Mouse (Mus musculus): ENCODE measurements around the gene Tfdp2.

The Tfdp2 gene

GRCm38 (mm10) chr9:96230271-96230670, 34.2 kb downstream of the Tfdp2 start:
- DNase-seq = no peak

- no peak for DNase-seq
Observed at GRCm38 (mm10) chr9:96235477-96235876, 39.4 kb downstream of the Tfdp2 start.

GRCm38 (mm10) chr9:96237391-96237790, 41.3 kb downstream of the Tfdp2 start:
- no peak for DNase-seq

GRCm38 (mm10) chr9:96238286-96238685, 42.2 kb downstream of the Tfdp2 start:
- no peak for DNase-seq

- DNase-seq = no peak
Observed at GRCm38 (mm10) chr9:96241134-96242097, 45.3 kb downstream of the Tfdp2 start.

- peak; percentile 33 to 57 for DNase-seq
Observed at GRCm38 (mm10) chr9:96243915-96244314, 47.8 kb downstream of the Tfdp2 start.

- no peak for DNase-seq
Observed at GRCm38 (mm10) chr9:96254812-96255211, 58.7 kb downstream of the Tfdp2 start.

GRCm38 (mm10) chr9:96258478-96258877, 62.4 kb downstream of the Tfdp2 start:
- DNase-seq = peak in 1 of 2 experiments; percentile 13

- peak; percentile 12 to 13 for DNase-seq
Observed at GRCm38 (mm10) chr9:96259017-96259512, 63.0 kb downstream of the Tfdp2 start.

- DNase-seq = no peak
Observed at GRCm38 (mm10) chr9:96259753-96260520, 63.9 kb downstream of the Tfdp2 start.

GRCm38 (mm10) chr9:96261101-96261500, 65.0 kb downstream of the Tfdp2 start:
- DNase-seq = no peak

- DNase-seq = no peak
Observed at GRCm38 (mm10) chr9:96261980-96262379, 65.9 kb downstream of the Tfdp2 start.

GRCm38 (mm10) chr9:96266793-96267558, 70.9 kb downstream of the Tfdp2 start:
- DNase-seq = no peak

GRCm38 (mm10) chr9:96267559-96267948, 71.5 kb downstream of the Tfdp2 start:
- DNase-seq = no peak

- DNase-seq = no peak
Observed at GRCm38 (mm10) chr9:96269726-96270125, 73.7 kb downstream of the Tfdp2 start.

- DNase-seq = no peak
Observed at GRCm38 (mm10) chr9:96275543-96275942, 79.5 kb downstream of the Tfdp2 start.

GRCm38 (mm10) chr9:96281497-96281896, 85.4 kb downstream of the Tfdp2 start:
- DNase-seq = no peak

GRCm38 (mm10) chr9:96282082-96282481, 86.0 kb downstream of the Tfdp2 start:
- DNase-seq = no peak

- DNase-seq = no peak
Observed at GRCm38 (mm10) chr9:96284916-96285315, 88.8 kb downstream of the Tfdp2 start.

GRCm38 (mm10) chr9:96292144-96292543, 96.1 kb downstream of the Tfdp2 start:
- DNase-seq = no peak

- DNase-seq = no peak
Observed at GRCm38 (mm10) chr9:96299324-96300008, 103.4 kb downstream of the Tfdp2 start.

- no peak for DNase-seq
Observed at GRCm38 (mm10) chr9:96308816-96309215, 112.7 kb downstream of the Tfdp2 start.
